Mouse (Mus musculus) erythroblast, embryonic 14.5 days (primary cell): ENCODE measurements around the gene Dab1.

ENCODE experiments used
- GATA1 ChIP-seq: IDR thresholded peaks from 2 replicates; pipeline ENCODE4 v1.6.1; 2012; ENCODE audit warnings: low read length, inconsistent platforms, mixed read lengths
- TAL1 ChIP-seq: IDR thresholded peaks from 3 replicates; pipeline ENCODE4 v1.6.1; 2012; ENCODE audit warnings: low read length, inconsistent platforms, mixed read lengths

DNA sequence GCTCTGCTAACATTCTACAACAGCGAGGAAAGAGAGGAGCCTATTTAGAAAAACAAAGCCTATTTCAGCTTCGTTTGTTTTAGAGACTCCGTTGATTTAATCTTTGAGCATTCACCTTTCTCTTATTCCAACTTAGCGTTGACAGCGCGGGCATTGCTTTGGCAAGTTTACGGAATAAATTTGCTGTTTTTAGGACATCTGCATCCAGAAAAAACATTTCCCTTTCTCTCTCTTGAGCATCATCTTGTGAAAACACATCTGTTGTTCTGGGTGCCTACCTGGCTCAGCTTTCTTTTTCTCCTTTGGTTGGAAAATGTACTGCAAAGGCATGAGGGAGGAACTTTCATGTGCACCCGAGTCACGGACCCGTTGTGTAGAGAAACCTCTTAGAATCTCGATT, 143.3 kb downstream of the Dab1 start:
- TF ChIP-seq TAL1 (no peak), GATA1 (no peak)
